Mouse (Mus musculus) forebrain, embryonic 10.5 days (tissue): Measurements from ENCODE around the gene Rgp1. TPM values are rescaled to one million over a fixed set of nuclear protein-coding genes. Genes with fewer than 3 reads are reported as not detected.

Source experiments
- DNase-seq: peaks from one replicate; pipeline ENCODE4 v3.0.0-alpha.2; 2017; ENCODE audit warnings: low spot score; ENCODE audit errors: extremely low spot score
- H3K27ac ChIP-seq: fragments of 300-500 bp; sonication (generic); 2 replicates; pipeline ENCODE4 v1.5.1; 2016; ENCODE audit warnings: mild to moderate bottlenecking
- H3K27me3 ChIP-seq: fragments of 300-500 bp; sonication (generic); 2 replicates; pipeline ENCODE4 v1.6.1; 2016; ENCODE audit warnings: mild to moderate bottlenecking; ENCODE audit not compliant: poor library complexity, severe bottlenecking
- H3K36me3 ChIP-seq: fragments of 300-500 bp; sonication (generic); replicated peaks from 2 replicates; pipeline ENCODE4 v1.6.1; 2016; ENCODE audit warnings: mild to moderate bottlenecking, moderate library complexity
- H3K4me1 ChIP-seq: fragments of 300-500 bp; sonication (generic); 2 replicates; pipeline ENCODE4 v1.6.1; 2016
- H3K4me3 ChIP-seq: fragments of 300-500 bp; sonication (generic); 2 replicates; pipeline ENCODE4 v1.5.1; 2016; ENCODE audit warnings: mild to moderate bottlenecking, moderate library complexity
- H3K9me3 ChIP-seq: fragments of 300-500 bp; sonication (generic); 2 replicates; pipeline ENCODE4 v1.6.1; 2016; ENCODE audit warnings: mild to moderate bottlenecking, moderate library complexity
- WGBS: fragments of 180-500 bp; shearing (Covaris S2); methylation state at CpG from one replicate; pipeline ENCODE4 v1.1.7; 2016; 5-methylcytosine and 5-hydroxymethylcytosine counted together
- microRNA-seq: library from miRNA; unstranded; fragments of <30 nt; microRNA quantifications from one replicate; pipeline ENCODE4, GENCODE M21; 2017
- polyA plus RNA-seq: library from polyadenylated mRNA; unstranded; fragments of >200 nt; fragmentation: Nextera tagmentation; extraction: Ambion mirVana; gene quantifications from 2 replicates; pipeline ENCODE4 v1.2.1, GENCODE M21; 2016

Gene Rgp1
- polyA plus RNA-seq, 1 experiment from 2014 or later = 24.2 TPM

DNA sequence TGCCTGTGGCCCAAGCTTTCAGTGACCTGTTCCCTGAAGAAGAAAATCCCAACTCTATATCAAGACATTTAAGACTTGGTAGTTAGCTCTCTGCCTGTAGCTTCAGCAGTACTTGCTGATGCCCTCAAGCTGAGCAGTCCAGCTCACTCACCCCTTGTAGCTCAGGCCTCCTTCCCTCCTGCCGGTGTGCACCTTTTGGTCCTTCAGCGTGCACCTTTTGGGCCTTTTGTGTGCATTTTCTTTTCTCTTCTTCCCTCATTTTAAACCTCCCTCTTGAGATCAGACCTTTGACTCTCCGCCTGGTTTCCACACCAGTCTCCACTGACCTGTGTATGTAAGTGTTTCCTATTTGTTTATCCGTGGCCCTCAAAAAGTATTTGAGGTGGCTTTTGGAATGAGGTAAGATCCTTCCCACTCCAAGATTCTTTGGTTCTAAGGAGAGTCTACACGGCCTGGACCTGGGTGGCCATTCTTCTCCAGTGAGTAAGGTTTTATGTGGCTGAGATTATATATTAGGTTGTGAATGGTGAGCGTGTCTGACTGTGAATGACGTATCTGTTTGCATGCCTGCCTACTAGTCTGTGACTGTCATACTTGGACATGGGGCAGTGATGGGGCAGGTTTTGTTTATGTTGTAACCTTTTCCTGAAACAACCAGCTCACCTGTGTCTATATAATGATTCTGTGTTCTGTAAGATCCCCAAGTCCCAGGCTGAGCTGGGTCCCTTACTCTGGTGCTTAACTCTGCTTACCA is 56.3 kb downstream of the Rgp1 start:
- DNase-seq = peak; percentile 7
- Histone ChIP-seq H3K36me3 (no peaks in the 10 kb centered on the region), H3K27ac (no peak overlapping the region), H3K4me3 (no peak overlapping the region), H3K4me1 (peaks cover 41% of the 10 kb centered on the region), H3K27me3 (peaks cover 36% of the 10 kb centered on the region), H3K9me3 (no peaks in the 10 kb centered on the region)
- 90% methylated on average over 7 of the region's 7 CpGs for WGBS

DNA sequence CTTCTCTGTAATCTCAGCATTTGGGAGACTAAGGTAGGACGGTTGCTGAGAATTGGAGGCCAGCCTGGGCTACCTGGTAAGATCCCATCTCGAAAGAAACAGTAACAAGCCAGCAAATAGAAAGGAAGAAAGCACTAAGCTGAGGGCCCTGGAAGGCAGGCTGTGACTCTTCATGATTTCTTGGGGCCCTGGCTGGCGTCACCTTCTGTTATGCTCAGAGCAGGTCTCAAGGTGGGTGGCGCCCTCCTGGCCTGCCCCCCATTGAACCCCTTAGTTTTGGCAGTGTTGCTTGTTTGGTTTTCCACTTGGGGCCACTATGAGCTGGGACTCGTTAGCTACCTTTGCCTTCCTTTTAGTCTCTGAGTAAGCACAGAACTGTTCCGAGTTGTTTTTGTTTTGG is 58.2 kb downstream of the Rgp1 start:
- no peak overlapping the region for H3K27ac ChIP-seq
- WGBS = 75% methylated on average over 6 of the region's 6 CpGs
- H3K27me3 ChIP-seq = peaks cover 21% of the 10 kb centered on the region
- no peaks in the 10 kb centered on the region for H3K9me3 ChIP-seq
- peak; percentile 7 for DNase-seq
- H3K4me3 ChIP-seq = no peak overlapping the region
- peaks cover 22% of the 10 kb centered on the region for H3K4me1 ChIP-seq
- no peaks in the 10 kb centered on the region for H3K36me3 ChIP-seq

Small RNA genes lying within 50 kb of the gene (microRNA-seq; reads per million reads assigned to microRNA genes)
- gene Gm25262 = not detected

Other genes starting within 250 kb of the Rgp1 start
- 7.4 and 8.4 TPM in 2 replicates for gene Rusc2, start 196.7 kb upstream of the Rgp1 start, polyA plus RNA-seq
- 0.10 and 0.17 TPM in 2 replicates for gene Fam166b, start 149.6 kb upstream of the Rgp1 start, polyA plus RNA-seq
- 3.2 and 3.5 TPM in 2 replicates for gene Tesk1, start 136.8 kb upstream of the Rgp1 start, polyA plus RNA-seq
- 2.3 and 2.4 TPM in 2 replicates for gene Cd72, start 124.1 kb upstream of the Rgp1 start, polyA plus RNA-seq
- not detected in 2 replicates for gene Sit1, start 95.0 kb upstream of the Rgp1 start, polyA plus RNA-seq
- 42.2 and 43.9 TPM in 2 replicates for gene Ccdc107, start 85.8 kb upstream of the Rgp1 start, polyA plus RNA-seq
- 54.6 and 56.7 TPM in 2 replicates for gene Arhgef39, start 79.0 kb upstream of the Rgp1 start, polyA plus RNA-seq
- 0.60 and 1.1 TPM in 2 replicates for gene Car9, start 71.7 kb upstream of the Rgp1 start, polyA plus RNA-seq
- gene Tpm2, start 55.0 kb upstream of the Rgp1 start, polyA plus RNA-seq = 40.0 and 42.6 TPM in 2 replicates
- 32.5 and 34.4 TPM in 2 replicates for gene Creb3, start 16.4 kb upstream of the Rgp1 start, polyA plus RNA-seq
- gene Tln1, start 16.0 kb upstream of the Rgp1 start, polyA plus RNA-seq = 42.5 and 43.0 TPM in 2 replicates
- gene Gba2, start 158 bp downstream of the Rgp1 start, polyA plus RNA-seq = 24.3 and 26.4 TPM in 2 replicates
- gene Msmp, start 5.8 kb downstream of the Rgp1 start, polyA plus RNA-seq = 0.97 TPM in 1 of 2 replicates, not detected in the other
- gene Npr2, start 53.2 kb downstream of the Rgp1 start, polyA plus RNA-seq = 5.4 and 6.2 TPM in 2 replicates
- gene Spag8, start 74.9 kb downstream of the Rgp1 start, polyA plus RNA-seq = 1.9 and 2.9 TPM in 2 replicates
- gene Hint2, start 77.8 kb downstream of the Rgp1 start, polyA plus RNA-seq = 66.0 and 69.7 TPM in 2 replicates
- gene Tmem8b, start 90.3 kb downstream of the Rgp1 start, polyA plus RNA-seq = 4.2 and 4.3 TPM in 2 replicates
- gene Fam221b, start 90.4 kb downstream of the Rgp1 start, polyA plus RNA-seq = 1.6 and 1.7 TPM in 2 replicates
- gene Olfr70, start 122.1 kb downstream of the Rgp1 start, polyA plus RNA-seq = not detected in 2 replicates
- not detected in 2 replicates for gene Olfr71, start 131.5 kb downstream of the Rgp1 start, polyA plus RNA-seq
- 0.16 and 0.31 TPM in 2 replicates for gene Hrct1, start 148.5 kb downstream of the Rgp1 start, polyA plus RNA-seq
- 0.07 TPM in 1 of 2 replicates, not detected in the other for gene Spaar, start 151.3 kb downstream of the Rgp1 start, polyA plus RNA-seq
- gene Olfr159, start 192.3 kb downstream of the Rgp1 start, polyA plus RNA-seq = not detected in 2 replicates
- not detected in 2 replicates for gene Olfr156, start 245.2 kb downstream of the Rgp1 start, polyA plus RNA-seq